Mouse (Mus musculus): Measurements from ENCODE around the gene Btbd8.

Gene Btbd8

DNA sequence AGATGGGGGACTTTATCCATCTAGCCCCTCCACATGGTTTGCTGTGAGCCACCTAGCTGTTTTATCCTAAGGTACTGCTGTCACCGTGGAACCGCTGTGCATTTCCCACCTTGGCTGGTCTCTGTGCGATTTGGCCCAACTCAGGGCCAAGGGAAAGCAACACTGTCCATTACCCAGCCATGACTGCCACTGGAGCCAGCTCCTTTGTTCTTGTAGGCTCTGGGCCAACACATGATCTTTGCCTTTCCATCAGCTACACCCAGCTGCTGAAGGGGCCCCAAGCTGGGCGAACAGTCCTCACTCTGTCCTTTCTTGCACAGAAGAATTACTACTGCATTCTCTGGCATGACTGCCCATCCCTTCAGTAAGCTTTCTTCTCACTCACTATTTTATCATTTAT, 80.8 kb downstream of the Btbd8 start:
- DNase-seq (ENCODE audit: low read depth), result no peak

DNA sequence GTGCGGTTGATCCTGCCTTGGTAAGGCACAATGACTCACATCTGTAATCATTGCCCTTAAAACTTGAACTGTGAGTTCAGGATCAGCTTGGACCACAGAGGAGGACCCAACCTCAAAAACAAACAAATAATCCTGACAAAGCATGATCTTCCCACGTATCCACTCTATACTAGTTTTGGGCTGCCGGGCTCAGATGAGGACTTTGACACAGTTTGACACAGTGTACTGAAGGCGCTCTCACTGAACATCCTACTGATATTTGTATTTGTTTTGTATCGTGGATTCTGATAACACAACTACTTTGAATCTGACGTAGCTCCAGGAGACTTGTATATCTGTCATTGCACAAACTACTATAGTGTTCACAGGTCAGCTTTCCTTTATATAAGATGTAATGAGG, 83.6 kb downstream of the Btbd8 start:
- no peak for DNase-seq (ENCODE audit: low read depth)

DNA sequence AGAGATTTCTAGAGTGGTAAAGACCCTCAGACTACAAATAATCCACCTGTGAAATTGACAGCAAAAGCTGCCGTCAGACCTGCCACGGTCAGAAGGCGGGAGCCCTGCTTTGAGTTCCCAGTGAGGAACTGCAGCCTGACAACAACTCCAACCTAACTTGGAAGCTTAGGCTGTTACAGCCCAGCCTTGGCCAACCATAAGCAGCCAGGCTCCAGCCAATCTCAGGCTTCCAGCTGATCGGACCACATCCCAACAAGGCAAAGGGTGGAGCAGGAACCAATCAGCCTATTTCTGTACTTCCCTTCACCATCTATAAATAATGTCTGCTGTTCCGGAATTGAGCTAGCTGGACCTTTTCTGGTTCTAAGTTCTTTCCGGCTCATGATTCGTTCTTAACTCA, 84.1 kb downstream of the Btbd8 start:
- no peak for DNase-seq (ENCODE audit: low read depth)

DNA sequence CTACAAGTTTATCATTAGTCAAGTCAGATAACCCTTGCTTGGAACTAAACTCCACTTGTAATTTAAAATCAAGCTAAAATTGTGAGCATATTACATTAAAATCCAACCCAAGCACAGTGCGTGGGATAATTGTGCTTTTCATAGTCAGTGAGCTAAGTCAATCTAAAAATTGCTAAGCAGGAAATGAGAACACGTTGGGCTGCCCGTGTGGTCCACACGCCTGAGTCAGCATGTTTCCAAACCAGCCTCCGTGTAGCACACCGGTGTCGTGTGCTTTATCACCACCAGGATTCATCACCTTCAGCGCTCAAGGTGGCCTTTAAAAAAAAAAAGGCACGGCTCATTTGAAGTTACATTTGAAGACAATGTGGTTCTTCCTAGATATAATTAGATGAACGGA, 86.5 kb downstream of the Btbd8 start:
- peak; percentile 64 for DNase-seq (ENCODE audit: low read depth)

DNA sequence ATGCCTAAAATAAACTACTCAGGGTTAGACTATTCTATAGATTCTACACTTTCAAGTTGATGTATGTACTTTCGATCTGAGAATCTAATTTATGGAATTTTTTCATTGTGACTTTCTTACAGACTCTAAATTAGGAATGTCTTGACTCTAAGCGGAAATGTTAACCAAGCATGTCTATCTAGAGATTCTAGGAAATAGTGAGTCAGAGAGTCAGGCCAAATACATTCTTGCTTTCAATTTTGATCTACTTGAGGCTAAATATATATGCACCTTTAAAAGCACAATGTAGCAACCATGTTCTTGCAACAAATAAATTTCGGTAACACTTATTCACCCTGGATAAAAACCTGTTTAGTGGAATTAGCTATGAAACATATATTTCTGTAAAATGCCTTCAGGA, 91.1 kb downstream of the Btbd8 start:
- DNase-seq (ENCODE audit: low read depth), result peak; percentile 67

DNA sequence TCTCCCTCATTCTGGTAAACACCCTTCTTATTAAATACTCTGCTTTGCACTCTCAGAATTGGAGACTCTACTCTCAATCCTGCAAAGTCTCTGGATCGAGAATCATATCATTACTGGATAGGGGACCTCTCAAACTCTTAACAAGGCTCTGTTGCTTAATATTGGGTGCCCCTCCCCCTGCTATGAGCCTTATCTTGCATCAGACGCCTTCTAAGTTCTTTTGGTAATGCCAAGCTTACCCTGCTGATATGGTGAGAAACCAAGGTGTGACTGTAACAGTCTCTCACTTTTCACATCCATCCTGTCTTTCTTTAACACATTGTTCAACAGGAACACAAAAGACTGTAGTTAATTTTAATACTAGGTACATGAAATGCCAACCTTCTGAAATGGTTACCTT, 95.8 kb downstream of the Btbd8 start:
- no peak for DNase-seq (ENCODE audit: low read depth)

DNA sequence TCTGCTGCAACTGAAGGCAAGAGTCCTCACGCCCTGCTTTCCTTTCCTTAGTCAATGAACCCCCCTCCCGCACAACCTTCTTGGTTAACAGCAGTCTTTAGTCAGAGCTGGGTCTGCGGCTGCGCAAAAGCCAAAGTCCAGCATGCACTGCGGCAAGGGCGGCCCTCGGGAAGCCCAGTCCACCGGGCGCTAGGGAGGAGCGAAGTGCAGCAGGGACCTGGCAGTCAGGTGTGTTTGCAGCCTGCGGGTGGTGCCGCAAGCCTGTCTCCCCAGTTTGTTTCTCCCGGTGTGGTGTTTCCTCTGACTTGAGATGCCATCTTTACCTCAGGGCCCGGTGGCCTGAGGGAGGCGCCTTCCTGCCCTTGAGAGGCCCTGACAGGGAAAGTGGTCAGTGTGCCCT, 96.8 kb downstream of the Btbd8 start, which contains the start of gene 1700028K03Rik:
Gene 1700028K03Rik, plus strand, starts transcription at position 129 of the 400 bp plus-strand sequence.
- no peak for DNase-seq (ENCODE audit: low read depth)

DNA sequence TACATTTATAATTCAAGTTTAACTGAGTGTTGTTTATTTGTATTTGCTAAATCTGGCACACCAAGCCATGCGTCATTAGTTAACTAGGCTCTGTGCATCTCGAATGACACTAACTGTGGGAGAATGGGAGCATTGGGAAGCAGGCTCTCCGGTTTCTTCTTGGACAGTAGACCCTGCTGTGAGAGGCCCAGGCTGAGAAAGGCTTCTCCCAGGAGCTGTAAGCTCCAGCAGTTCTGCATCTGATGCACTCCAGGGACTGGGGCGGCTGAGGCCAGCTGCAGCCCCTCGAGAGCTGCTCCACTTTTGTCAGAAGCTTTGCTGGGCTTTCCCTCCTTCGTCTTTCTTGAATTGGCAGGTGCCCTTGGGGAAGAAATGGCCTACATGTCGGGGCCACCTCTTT, 103.9 kb downstream of the Btbd8 start:
- DNase-seq (ENCODE audit: low read depth), result no peak

DNA sequence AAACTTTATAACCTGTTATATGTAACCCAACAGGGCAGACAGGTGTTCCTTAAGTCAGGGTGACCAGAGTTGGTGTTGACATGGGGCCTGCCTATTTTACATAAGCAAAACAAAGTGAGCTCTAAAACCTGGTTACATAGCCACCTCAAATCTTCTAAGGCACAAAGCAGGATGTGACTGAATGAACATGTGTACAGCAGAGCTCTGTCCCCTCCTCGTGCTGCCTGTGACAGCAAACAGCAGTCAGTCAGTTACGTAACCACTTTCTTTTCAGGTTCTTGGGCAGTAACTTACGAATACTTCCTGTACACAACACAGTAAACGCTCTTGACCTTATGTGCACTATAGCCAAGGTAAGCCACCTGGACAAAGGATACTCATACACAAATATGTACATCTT, 108.1 kb downstream of the Btbd8 start:
- DNase-seq (ENCODE audit: low read depth), result peak; percentile 67

DNA sequence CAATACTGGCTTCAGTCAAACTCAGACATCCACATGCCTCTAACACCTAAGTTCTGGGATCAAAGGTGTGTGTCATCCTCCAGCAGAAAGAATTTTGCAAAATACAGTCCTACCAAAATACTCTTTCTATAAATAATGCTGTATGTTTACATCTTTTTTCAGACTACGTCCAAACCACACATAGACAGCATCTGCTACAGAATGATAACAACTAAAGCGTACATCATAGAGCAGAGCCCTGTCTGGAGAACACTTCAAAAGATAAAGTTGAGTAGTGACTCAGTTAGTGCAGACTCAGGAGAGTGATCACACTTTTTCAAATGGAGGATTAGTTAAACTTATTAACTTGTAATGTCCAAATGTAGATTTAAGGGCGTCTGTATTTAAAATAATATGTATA, 110.2 kb downstream of the Btbd8 start:
- DNase-seq (ENCODE audit: low read depth), result no peak

DNA sequence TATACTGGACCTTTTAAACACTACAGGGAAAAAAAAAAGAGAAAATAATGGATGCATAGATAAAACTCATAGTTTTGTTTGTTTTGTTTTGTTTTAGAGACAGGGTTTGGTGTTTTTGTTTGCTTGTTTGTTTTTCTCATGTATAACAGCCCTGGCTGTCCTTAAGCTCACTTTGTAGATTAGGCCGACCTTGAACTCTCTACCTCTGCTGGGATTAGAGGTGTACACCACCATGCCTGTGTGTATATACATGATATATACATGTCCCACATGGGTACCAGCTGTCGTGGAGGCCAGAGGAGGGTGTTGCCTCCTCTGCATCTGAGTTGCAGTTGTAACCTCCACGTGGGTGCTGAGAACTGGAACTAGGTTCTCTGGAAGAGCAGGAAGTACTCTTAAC, 110.6 kb downstream of the Btbd8 start:
- DNase-seq (ENCODE audit: low read depth), result no peak

DNA sequence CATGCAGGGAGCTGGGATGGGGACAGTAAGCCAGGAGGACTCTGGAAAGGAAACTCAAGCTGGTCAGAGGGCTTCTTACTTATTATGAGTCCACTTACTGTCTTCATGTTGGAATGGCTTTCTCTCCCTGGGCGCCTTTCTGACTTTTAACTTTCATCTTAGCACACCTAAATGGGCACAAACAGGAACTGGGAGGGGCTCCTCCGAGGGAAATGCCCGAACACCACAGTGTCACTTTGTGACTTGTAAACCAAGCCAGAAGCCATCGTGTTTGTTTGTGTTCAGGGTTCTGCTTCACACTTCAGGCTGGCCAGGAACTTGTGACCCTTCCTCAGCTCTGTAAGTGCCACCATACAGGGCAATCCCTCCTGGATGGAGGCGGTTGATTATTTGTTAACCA, 116.5 kb downstream of the Btbd8 start:
- DNase-seq (ENCODE audit: low read depth), result no peak

DNA sequence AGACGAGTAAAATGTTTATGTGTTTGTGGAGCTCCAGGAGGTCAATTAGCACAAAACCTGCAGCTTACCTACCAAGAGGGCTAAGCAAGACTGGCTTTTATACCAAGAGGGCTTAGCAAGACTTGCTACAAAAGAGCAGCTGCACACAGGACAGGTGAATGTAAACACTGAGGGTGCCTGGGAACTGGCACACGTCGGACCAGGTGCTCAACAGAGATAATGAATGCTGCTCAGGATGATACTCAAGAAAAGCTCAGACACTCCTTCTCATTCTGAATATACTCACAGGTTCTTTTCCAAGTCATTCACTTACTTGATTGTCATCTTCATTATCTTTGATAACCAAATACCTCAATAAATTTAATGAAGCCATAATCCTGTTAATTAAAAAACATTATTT, 119.2 kb downstream of the Btbd8 start:
- no peak for DNase-seq (ENCODE audit: low read depth)
